Mouse (Mus musculus): ENCODE measurements around the gene Pde4c. TPM values are rescaled to one million over a fixed set of nuclear protein-coding genes. Genes with fewer than 3 reads are reported as not detected.
A peak's percentile ranks its signal among the peaks of the same experiment; 100 is the strongest.

Gene Pde4c
- polyA plus RNA-seq, 1 experiment from 2014 or later, result 0.19 TPM

GRCm38 (mm10) chr8:70747211-70747890 lies 23.8 kb downstream of the Pde4c start:
- Histone ChIP-seq H3K27me3 (replicated peaks) (peaks cover 68% of the 10 kb centered on the region), H3K9me3 (no peaks in the 10 kb centered on the region)
- 85% methylated on average over 18 of the region's 18 CpGs for WGBS

GRCm38 (mm10) chr8:70748246-70749096 lies 25.0 kb downstream of the Pde4c start:
- WGBS, result 88% methylated on average over 23 of the region's 23 CpGs
- H3K27me3 ChIP-seq (replicated peaks), result peaks cover 57% of the 10 kb centered on the region
- no peak for ATAC-seq (ENCODE audit: low FRiP score, low read depth)
- H3K4me1 ChIP-seq, result peaks cover 14% of the 10 kb centered on the region
- no peak overlapping the region for H3K27ac ChIP-seq
- no peak overlapping the region for H3K4me3 ChIP-seq
- H3K9ac ChIP-seq, result no peak overlapping the region
- no peaks in the 10 kb centered on the region for H3K9me3 ChIP-seq
- H3K4me2 ChIP-seq (replicated peaks), result no peak overlapping the region
- no peaks in the 10 kb centered on the region for H3K36me3 ChIP-seq

More at GRCm38 (mm10) chr8:70747211-70747890, 23.8 kb downstream of the Pde4c start:
- ATAC-seq (ENCODE audit: low FRiP score, low read depth), result no peak
- Histone ChIP-seq H3K27ac (no peak overlapping the region), H3K4me3 (no peak overlapping the region), H3K4me1 (peaks cover 16% of the 10 kb centered on the region), H3K4me2 (replicated peaks) (no peak overlapping the region), H3K9ac (no peak overlapping the region), H3K36me3 (no peaks in the 10 kb centered on the region)

- H3K4me2 ChIP-seq (replicated peaks), result no peak overlapping the region
- peaks cover 49% of the 10 kb centered on the region for H3K27me3 ChIP-seq (replicated peaks)
- no peak overlapping the region for H3K4me3 ChIP-seq
- H3K4me1 ChIP-seq, result peaks cover 7% of the 10 kb centered on the region; the same call in 1 of the 2 replicates
- no peak overlapping the region for H3K9ac ChIP-seq
- ATAC-seq (ENCODE audit: low FRiP score, low read depth), result no peak
- H3K27ac ChIP-seq, result no peak overlapping the region
- 80% methylated on average over 19 of the region's 19 CpGs for WGBS
- H3K36me3 ChIP-seq, result no peaks in the 10 kb centered on the region
- no peaks in the 10 kb centered on the region for H3K9me3 ChIP-seq
Measured at GRCm38 (mm10) chr8:70749097-70749674, 25.7 kb downstream of the Pde4c start.

GRCm38 (mm10) chr8:70750128-70750680 lies 26.7 kb downstream of the Pde4c start:
- Histone ChIP-seq H3K27me3 (replicated peaks) (peaks cover 39% of the 10 kb centered on the region), H3K36me3 (no peaks in the 10 kb centered on the region), H3K9ac (no peak overlapping the region), H3K9me3 (no peaks in the 10 kb centered on the region), H3K4me1 (peaks cover 9% of the 10 kb centered on the region), H3K4me3 (no peak overlapping the region), H3K4me2 (replicated peaks) (no peak overlapping the region), H3K27ac (no peak overlapping the region)
- no peak for ATAC-seq (ENCODE audit: low FRiP score, low read depth)
- 88% methylated on average over 13 of the region's 13 CpGs for WGBS

- Histone ChIP-seq H3K27me3 (replicated peaks) (peaks cover 20% of the 10 kb centered on the region), H3K27ac (no peak overlapping the region), H3K9ac (no peak overlapping the region), H3K4me3 (no peak overlapping the region), H3K4me2 (replicated peaks) (no peak overlapping the region; the same call in 1 of the 2 replicates), H3K4me1 (peaks cover 20% of the 10 kb centered on the region), H3K9me3 (no peaks in the 10 kb centered on the region), H3K36me3 (peaks cover 12% of the 10 kb centered on the region)
- ATAC-seq (ENCODE audit: low FRiP score, low read depth), result no peak
- 38% methylated on average over 11 of the region's 11 CpGs for WGBS
Measured at GRCm38 (mm10) chr8:70752000-70752764, 28.7 kb downstream of the Pde4c start.

GRCm38 (mm10) chr8:70753151-70753550 lies 29.6 kb downstream of the Pde4c start:
- no peak overlapping the region for H3K4me3 ChIP-seq

GRCm38 (mm10) chr8:70754043-70754870 lies 30.7 kb downstream of the Pde4c start, which contains the start of gene Rab3a:
Gene Rab3a, plus strand, starts transcription at chr8:70754679.
- Histone ChIP-seq H3K4me2 (replicated peaks) (peak within 1 kb of the TSS; percentile 95), H3K36me3 (peaks cover 25% of the 10 kb centered on the region), H3K27ac (peak within 1 kb of the TSS; percentile 75), H3K9me3 (no peaks in the 10 kb centered on the region), H3K4me1 (peaks cover 38% of the 10 kb centered on the region), H3K27me3 (replicated peaks) (0 out of 2 replicates have a peak, but pooled peaks cover under 1% of the 10 kb centered on the region), H3K4me3 (peak within 1 kb of the TSS; percentile 71), H3K9ac (peak within 1 kb of the TSS; percentile 86)
- peak; percentile 98 for ATAC-seq (ENCODE audit: low FRiP score, low read depth)
- 8% methylated on average over 37 of the region's 37 CpGs for WGBS

More at GRCm38 (mm10) chr8:70753151-70753550, 29.6 kb downstream of the Pde4c start:
- peaks cover 21% of the 10 kb centered on the region for H3K36me3 ChIP-seq
- WGBS, result 32% methylated on average over 21 of the region's 21 CpGs
- peaks cover 29% of the 10 kb centered on the region for H3K4me1 ChIP-seq
- peak overlapping the region; percentile 26; the same call in 1 of the 2 replicates for H3K9ac ChIP-seq
- H3K4me2 ChIP-seq (replicated peaks), result peak overlapping the region; percentile 26
- no peaks in the 10 kb centered on the region for H3K9me3 ChIP-seq
- ATAC-seq (ENCODE audit: low FRiP score, low read depth), result no peak
- H3K27me3 ChIP-seq (replicated peaks), result peaks cover 10% of the 10 kb centered on the region
- no peak overlapping the region for H3K27ac ChIP-seq

GRCm38 (mm10) chr8:70754871-70755660 lies 31.5 kb downstream of the Pde4c start:
- 16% methylated on average over 50 of the region's 50 CpGs for WGBS
- Histone ChIP-seq H3K27me3 (replicated peaks) (no peaks in the 10 kb centered on the region), H3K4me1 (peaks cover 46% of the 10 kb centered on the region), H3K9me3 (no peaks in the 10 kb centered on the region), H3K9ac (peak overlapping the region; percentile 86), H3K27ac (peak overlapping the region; percentile 75), H3K4me2 (replicated peaks) (peak overlapping the region; percentile 95), H3K36me3 (peaks cover 25% of the 10 kb centered on the region), H3K4me3 (peak overlapping the region; percentile 71)
- peak; percentile 49 for ATAC-seq (ENCODE audit: low FRiP score, low read depth)

GRCm38 (mm10) chr8:70755661-70756475 lies 32.3 kb downstream of the Pde4c start:
- Histone ChIP-seq H3K9me3 (no peaks in the 10 kb centered on the region), H3K27me3 (replicated peaks) (no peaks in the 10 kb centered on the region), H3K36me3 (peaks cover 25% of the 10 kb centered on the region), H3K27ac (no peak overlapping the region), H3K9ac (peak overlapping the region; percentile 86), H3K4me2 (replicated peaks) (peak overlapping the region; percentile 95), H3K4me3 (peak overlapping the region; percentile 71), H3K4me1 (peaks cover 50% of the 10 kb centered on the region)
- WGBS, result 84% methylated on average over 24 of the region's 24 CpGs
- no peak for ATAC-seq (ENCODE audit: low FRiP score, low read depth)
